Mouse (Mus musculus): ENCODE measurements around the gene Tpbgl.
A peak's percentile ranks its signal among the peaks of the same experiment; 100 is the strongest.

DNA sequence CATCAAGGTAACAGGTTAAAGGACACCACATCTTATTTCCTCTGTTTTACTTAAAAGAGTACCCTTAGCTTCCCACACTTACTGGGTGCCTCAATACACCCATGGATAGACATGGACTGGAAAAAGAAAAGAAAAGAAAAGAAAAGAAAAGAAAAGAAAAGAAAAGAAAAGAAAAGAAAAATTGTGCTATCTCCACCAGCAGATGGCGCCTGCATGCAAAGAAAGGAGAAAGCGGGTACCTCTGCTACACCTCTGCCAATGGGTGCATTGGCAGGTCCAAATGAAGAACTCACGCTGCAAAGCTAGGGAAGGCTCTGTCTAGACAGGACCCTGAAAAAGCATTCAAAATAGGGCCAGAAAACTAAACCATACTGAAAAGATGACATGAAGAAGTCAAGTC is 8.0 kb downstream of the Tpbgl start:
- TF ChIP-seq POLR2A (IDR thresholded peaks at IDR 0.05; ENCODE audit: low read depth, low read length) (no peak), CTCF (IDR thresholded peaks at IDR 0.05; ENCODE audit: borderline replicate concordance, insufficient read depth, low read length) (peak; percentile 55; the same call in 1 of the 2 replicates)
